Mouse (Mus musculus) CD4-positive, CD25-positive, alpha-beta regulatory T cell, adult 2 months (primary cell): ENCODE data around the gene Gm20911.
"Not testable (repeated sequence)": the region's sequence is repeated elsewhere in the genome, so short reads cannot be mapped to it uniquely, and the experiment has no call there.

Experiments
- DNase-seq: peaks from one replicate; pipeline ENCODE4 v3.0.0-alpha.2; 2012; ENCODE audit warnings: low read depth, low spot score

The Gm20911 gene

GRCm38 (mm10) chrY:81457707-81458106 lies at the start of gene Gm20911:
TSS of gene Gm20911 (plus strand) at chrY:81458007.
- DNase-seq, result not testable (repeated sequence)
